ENCODE assay signal across 21 mouse cellular contexts in the genomic region with DNA sequence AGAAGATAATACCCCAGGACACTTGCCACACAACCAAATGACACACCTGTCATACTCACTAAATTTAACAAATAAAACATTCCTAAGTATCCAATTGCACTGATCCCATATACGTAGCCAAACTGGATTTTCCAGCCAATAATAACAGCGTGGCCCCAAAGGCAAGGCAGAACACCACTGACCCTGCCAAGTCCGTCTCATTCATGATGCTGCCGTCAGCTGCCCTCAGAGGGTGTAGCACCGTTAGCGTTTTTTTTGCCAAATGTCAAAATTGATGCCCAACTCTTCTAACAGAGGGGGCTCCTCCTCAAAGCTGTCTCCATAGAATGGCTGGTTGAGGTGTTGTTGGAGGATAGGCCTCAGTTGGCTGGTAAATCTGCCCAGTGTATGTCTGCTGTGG. TPM values are rescaled to one million over a fixed set of nuclear protein-coding genes. Genes with fewer than 3 reads are reported as not detected.
"Had no signal": no experiment of that assay in that cellular context is flagged by ENCODE, and none has a peak within 500 bp of the region (broad histone marks: within the 10 kb centered on the region; RNA-seq: fewer than 3 reads in every experiment).

No protein-coding gene starts in this region.

- H3K27ac ChIP-seq: limb, embryonic 13.5 days; liver, embryonic 12.5 days; liver, embryonic 15.5 days; midbrain, embryonic 10.5 days; midbrain, embryonic 13.5 days had no signal

- H3K9me3 ChIP-seq: limb, embryonic 13.5 days; liver, embryonic 12.5 days; liver, embryonic 15.5 days; midbrain, embryonic 10.5 days; midbrain, embryonic 13.5 days had no signal

- H3K4me2 ChIP-seq: limb, embryonic 13.5 days; liver, embryonic 12.5 days; liver, embryonic 15.5 days; midbrain, embryonic 13.5 days had no signal

- DNase-seq: kidney, adult 18-20 months; kidney, adult 9 months; kidney, postnatal 14 days; kidney, postnatal 4 days; left cerebral cortex, postnatal 4 days; lung, adult 18-20 months; thymus, adult 18-20 months; thymus, postnatal 36 days had no signal

- ATAC-seq: liver, embryonic 12.5 days; midbrain, embryonic 13.5 days; midbrain, embryonic 16.5 days had no signal

- H3K4me1 ChIP-seq: limb, embryonic 13.5 days; liver, embryonic 12.5 days; liver, embryonic 15.5 days; midbrain, embryonic 10.5 days; midbrain, embryonic 13.5 days had no signal

- H3K36me3 ChIP-seq: limb, embryonic 13.5 days; liver, embryonic 12.5 days; liver, embryonic 15.5 days; midbrain, embryonic 10.5 days; midbrain, embryonic 13.5 days had no signal

- H3K27me3 ChIP-seq: limb, embryonic 13.5 days; liver, embryonic 12.5 days; liver, embryonic 15.5 days; midbrain, embryonic 13.5 days had no signal

- H3K9ac ChIP-seq: limb, embryonic 13.5 days; liver, embryonic 12.5 days; liver, embryonic 15.5 days; midbrain, embryonic 13.5 days had no signal

- H3K4me3 ChIP-seq: limb, embryonic 13.5 days; liver, embryonic 12.5 days; liver, embryonic 15.5 days; megakaryocyte, embryonic 14.5 days; midbrain, embryonic 10.5 days; midbrain, embryonic 13.5 days had no signal

RNA-seq across cellular contexts. Expression of a gene that starts 12.9 kb away (rescaled TPM):
- polyA plus RNA-seq: liver, embryonic 12.5 days; midbrain, embryonic 10.5 days; midbrain, embryonic 13.5 days; midbrain, embryonic 16.5 days; neural tube, embryonic 11.5 days; neural tube, embryonic 14.5 days had no signal

RNA-seq across cellular contexts. Expression of a gene that starts 45.8 kb away (rescaled TPM):
- polyA plus RNA-seq: intestine, embryonic 16.5 days; kidney, embryonic 16.5 days; limb, embryonic 13.5 days; liver, embryonic 12.5 days; midbrain, embryonic 10.5 days; midbrain, embryonic 13.5 days; midbrain, embryonic 16.5 days; neural tube, embryonic 11.5 days; neural tube, embryonic 14.5 days; testis, adult 2 months; urinary bladder, adult 2 months had no signal
